Mouse (Mus musculus) embryo, embryonic 10 days (tissue): ENCODE measurements around the gene Trim11.

Source experiments
- DNase-seq: peaks from one replicate; pipeline ENCODE4 v3.0.0-alpha.2; 2015; ENCODE audit warnings: low spot score

The Trim11 gene

GRCm38 (mm10) chr11:58980381-58980990 lies 2.6 kb downstream of the Trim11 start:
- no peak for DNase-seq

GRCm38 (mm10) chr11:58981541-58982447 lies 3.9 kb downstream of the Trim11 start:
- DNase-seq, result peak; percentile 52

- no peak for DNase-seq
Measured at GRCm38 (mm10) chr11:58982471-58983097, 4.7 kb downstream of the Trim11 start.

- DNase-seq, result no peak
Measured at GRCm38 (mm10) chr11:58983691-58984341, 5.9 kb downstream of the Trim11 start.

- DNase-seq, result no peak
Measured at GRCm38 (mm10) chr11:58984657-58985056, 6.8 kb downstream of the Trim11 start.

- no peak for DNase-seq
Measured at GRCm38 (mm10) chr11:58985299-58985917, 7.5 kb downstream of the Trim11 start.

GRCm38 (mm10) chr11:58989166-58989565 lies 11.3 kb downstream of the Trim11 start:
- no peak for DNase-seq

GRCm38 (mm10) chr11:58990141-58990540 lies 12.2 kb downstream of the Trim11 start:
- DNase-seq, result no peak

GRCm38 (mm10) chr11:58990794-58991193 lies 12.9 kb downstream of the Trim11 start:
- no peak for DNase-seq

GRCm38 (mm10) chr11:58991911-58992310 lies 14.0 kb downstream of the Trim11 start:
- DNase-seq, result no peak

- DNase-seq, result no peak
Measured at GRCm38 (mm10) chr11:58993091-58993670, 15.3 kb downstream of the Trim11 start.

GRCm38 (mm10) chr11:58994337-58994826 lies 16.5 kb downstream of the Trim11 start:
- DNase-seq, result peak; percentile 75

GRCm38 (mm10) chr11:58995061-58995806 lies 17.3 kb downstream of the Trim11 start:
- DNase-seq, result no peak

GRCm38 (mm10) chr11:58995807-58996370 lies 18.0 kb downstream of the Trim11 start:
- no peak for DNase-seq

- no peak for DNase-seq
Measured at GRCm38 (mm10) chr11:58997541-58997940, 19.6 kb downstream of the Trim11 start.

GRCm38 (mm10) chr11:58999158-58999557 lies 21.3 kb downstream of the Trim11 start:
- no peak for DNase-seq

- no peak for DNase-seq
Measured at GRCm38 (mm10) chr11:58999830-59000229, 21.9 kb downstream of the Trim11 start.

- no peak for DNase-seq
Measured at GRCm38 (mm10) chr11:59000635-59001034, 22.7 kb downstream of the Trim11 start.

- DNase-seq, result no peak
Measured at GRCm38 (mm10) chr11:59002327-59003079, 24.6 kb downstream of the Trim11 start.
